Mouse (Mus musculus) urinary bladder, postnatal 4 days (tissue): ENCODE results near the gene Duoxa1.
"Not testable (repeated sequence)": the region's sequence is repeated elsewhere in the genome, so short reads cannot be mapped to it uniquely, and the experiment has no call there.

Experiments used
- DNase-seq, 2 experiments: peaks; one replicate each; pipeline ENCODE4 v3.0.0; 2021 to 2022; ENCODE audit warnings: low spot score in 2 of 2

The Duoxa1 gene

GRCm38 (mm10) chr2:122332222-122332621, 18.7 kb upstream of the Duoxa1 start:
- DNase-seq = no peak

GRCm38 (mm10) chr2:122330317-122330716, 16.8 kb upstream of the Duoxa1 start:
- DNase-seq = not testable (repeated sequence)

DNA sequence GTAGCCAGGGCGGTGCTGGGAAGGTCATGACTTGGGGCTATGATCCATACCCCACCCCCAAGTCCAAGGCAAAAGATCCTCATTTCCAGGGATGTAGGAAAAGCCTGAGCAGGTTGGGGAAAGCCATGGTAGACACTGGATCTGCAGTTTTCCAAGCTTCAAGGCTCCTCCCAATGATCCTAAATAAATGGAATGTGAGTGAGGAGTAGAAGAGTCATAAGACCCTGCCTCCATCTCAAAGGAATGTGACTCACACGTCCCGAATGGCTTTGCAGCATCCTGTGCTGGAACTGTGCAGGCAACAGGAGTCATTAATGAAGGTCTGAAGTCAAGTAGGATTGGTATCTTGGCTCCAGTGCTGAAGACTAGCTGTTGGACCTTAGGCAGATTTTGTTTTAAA, 14.5 kb upstream of the Duoxa1 start:
- no peak for DNase-seq

- DNase-seq = no peak
Observed at GRCm38 (mm10) chr2:122325361-122325760, 11.8 kb upstream of the Duoxa1 start.

GRCm38 (mm10) chr2:122324586-122324985, 11.1 kb upstream of the Duoxa1 start:
- no peak for DNase-seq

DNA sequence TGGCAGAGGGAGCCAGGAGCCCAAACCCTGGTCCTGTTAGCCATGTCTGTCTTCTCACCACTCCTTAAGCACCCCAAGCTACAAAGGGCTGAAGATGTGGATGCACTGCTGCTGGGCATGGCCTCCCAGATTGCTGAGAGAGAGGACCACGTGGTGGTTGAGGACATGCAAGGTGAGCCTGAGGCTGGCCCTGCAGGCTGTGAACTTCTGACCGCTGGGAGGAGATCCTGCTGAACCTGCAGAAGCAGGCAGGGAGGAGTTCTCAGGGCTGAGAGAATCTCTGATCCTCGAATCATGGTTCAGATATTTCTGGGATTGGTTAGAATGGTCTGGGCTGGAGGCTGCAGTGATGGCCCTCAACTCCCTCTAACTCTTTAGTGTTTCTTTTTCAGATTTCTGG, 10.4 kb upstream of the Duoxa1 start:
- no peak for DNase-seq

DNA sequence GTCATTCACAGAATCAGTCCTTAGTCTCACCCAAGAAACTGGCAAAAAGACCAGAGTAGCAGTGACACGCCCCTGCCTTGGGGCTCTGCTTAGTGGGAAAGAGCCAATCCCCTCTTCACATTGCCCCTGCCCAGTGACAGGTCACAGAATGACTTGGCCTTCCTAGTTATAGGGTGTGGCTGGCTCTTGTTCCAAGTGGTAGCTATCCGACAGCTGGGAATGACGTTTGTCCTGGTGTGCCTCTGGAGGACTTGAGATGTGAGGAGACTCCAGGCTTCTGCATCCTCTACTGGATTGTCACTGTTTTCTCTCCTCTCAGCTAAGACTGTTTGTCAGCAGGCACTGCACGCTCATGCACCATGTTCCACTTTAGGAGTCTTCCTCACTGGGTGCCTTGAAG, 3.9 kb upstream of the Duoxa1 start:
- DNase-seq = no peak

- no peak for DNase-seq
Observed at GRCm38 (mm10) chr2:122315372-122315771, 1.8 kb upstream of the Duoxa1 start, which contains the start of gene Duox1. Gene Duox1, plus strand, starts transcription at chr2:122315672.

DNA sequence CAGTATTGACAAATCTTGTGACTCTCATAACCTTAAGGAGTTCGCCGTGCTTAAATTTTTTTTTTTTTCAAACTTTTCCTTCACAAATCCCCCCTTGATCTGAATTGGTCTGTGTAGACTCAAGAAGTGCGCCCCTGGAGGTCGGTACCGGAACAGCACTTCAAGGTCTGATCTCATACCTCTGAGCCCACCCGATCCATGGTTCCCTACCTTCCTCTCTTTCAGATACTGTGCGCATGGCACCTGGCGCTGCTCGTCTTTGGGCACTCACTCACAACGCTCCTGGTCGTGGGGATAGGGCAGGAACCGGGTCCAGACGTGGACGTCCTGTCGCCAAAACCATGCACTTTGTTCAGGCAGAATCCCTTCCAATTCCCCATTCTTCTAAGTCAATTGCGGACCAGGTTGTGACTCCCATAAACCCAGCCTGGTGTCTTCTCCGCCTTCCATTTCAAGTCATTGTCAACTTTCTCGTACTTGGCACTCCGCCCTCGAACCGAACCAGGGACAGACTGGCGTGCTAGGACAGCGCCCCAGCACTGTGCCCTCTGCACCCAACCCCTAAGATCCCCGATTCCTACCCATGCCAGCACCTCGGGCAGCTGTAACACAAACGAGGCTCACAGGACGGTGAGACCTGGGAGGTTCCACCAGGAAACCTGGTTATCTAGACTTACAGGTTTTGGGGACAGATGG, 660 bp downstream of the Duoxa1 start:
- DNase-seq = peak; percentile 43 to 80

- no peak for DNase-seq
Observed at GRCm38 (mm10) chr2:122311561-122311960, 2.0 kb downstream of the Duoxa1 start.

DNA sequence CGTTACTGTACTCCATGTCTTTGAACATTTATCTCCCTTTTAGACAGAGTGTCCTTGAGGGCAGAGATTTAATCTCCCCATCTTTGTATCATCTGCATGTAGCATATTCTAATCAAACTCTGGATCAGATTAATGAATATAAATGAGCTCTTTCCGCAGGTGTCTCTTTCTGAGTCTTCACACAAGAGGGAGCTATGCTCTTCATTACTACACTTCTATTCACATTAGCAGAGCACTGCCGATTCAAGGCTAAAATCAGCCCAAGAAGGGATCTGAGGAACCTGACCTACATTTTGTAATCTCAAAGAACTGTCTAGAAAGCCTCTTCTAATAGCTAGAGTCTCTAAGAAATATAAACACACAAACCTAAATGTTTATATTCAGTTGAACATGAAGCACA, 3.9 kb downstream of the Duoxa1 start:
- DNase-seq = no peak

GRCm38 (mm10) chr2:122306184-122306583, 7.3 kb downstream of the Duoxa1 start:
- DNase-seq = no peak

GRCm38 (mm10) chr2:122305097-122305892, 8.2 kb downstream of the Duoxa1 start:
- DNase-seq = no peak

GRCm38 (mm10) chr2:122304544-122304943, 9.0 kb downstream of the Duoxa1 start:
- no peak for DNase-seq

DNA sequence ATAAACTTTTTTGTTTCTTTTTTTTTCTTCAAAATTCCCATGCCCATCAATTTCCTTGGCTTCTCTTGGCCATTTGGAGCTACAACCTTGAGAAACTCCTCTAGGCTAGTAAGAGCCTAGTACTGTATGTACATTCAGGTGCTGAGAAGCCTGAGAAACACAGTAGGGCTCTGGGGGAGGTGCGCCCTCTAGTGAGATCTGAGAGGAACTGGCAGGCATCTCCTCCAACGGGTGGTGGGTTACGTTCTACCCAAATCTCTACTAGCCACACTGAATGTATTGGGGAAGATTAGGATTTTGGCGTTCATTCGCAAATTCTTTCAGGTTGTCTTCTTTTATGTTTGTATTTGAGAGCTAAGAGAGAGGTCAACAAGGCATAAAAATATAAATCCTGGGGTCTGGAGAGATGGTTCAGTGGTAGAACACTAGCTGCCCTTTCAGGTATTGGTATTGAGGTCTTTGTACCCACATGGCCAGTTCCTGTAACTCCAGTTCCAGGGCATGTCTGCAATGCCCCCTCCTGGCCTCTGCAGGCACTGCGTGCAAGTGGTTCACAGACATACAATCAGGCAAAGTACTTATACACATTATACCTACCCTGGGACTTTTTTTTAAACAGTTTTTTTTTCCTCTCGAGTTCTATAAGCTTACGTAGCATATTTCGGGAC, 10.8 kb downstream of the Duoxa1 start:
- no peak for DNase-seq

DNA sequence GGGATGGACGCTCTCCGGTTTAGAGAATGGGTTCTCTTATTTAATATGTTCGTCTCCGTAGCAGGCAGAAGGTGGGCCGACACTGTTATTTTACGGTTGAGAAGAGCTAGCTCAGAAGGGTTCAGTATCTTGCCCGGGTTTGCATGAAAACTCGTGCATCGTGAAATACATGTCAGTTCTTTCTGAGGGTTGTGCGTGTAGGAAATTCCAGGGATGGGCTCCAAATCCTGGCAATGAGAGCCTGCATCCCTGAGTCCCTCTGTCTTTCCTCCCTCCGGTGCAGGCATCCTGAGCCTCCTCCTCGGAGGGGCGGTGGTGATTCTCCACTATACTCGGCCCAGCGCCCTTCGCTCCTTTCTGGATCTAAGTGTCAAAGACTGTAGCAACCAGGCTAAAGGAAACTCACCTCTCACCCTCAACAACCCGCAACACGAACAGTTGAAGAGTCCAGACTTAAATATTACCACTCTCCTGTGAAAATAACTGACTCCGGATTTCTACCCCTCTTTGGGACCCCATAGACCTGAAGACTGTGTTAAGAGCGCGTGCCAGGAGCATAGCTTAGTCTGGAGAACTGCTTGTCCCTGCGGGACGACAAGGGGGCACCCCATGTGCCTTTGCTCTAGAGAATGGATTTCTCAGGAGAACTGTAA, 11.5 kb downstream of the Duoxa1 start:
- DNase-seq = no peak

DNA sequence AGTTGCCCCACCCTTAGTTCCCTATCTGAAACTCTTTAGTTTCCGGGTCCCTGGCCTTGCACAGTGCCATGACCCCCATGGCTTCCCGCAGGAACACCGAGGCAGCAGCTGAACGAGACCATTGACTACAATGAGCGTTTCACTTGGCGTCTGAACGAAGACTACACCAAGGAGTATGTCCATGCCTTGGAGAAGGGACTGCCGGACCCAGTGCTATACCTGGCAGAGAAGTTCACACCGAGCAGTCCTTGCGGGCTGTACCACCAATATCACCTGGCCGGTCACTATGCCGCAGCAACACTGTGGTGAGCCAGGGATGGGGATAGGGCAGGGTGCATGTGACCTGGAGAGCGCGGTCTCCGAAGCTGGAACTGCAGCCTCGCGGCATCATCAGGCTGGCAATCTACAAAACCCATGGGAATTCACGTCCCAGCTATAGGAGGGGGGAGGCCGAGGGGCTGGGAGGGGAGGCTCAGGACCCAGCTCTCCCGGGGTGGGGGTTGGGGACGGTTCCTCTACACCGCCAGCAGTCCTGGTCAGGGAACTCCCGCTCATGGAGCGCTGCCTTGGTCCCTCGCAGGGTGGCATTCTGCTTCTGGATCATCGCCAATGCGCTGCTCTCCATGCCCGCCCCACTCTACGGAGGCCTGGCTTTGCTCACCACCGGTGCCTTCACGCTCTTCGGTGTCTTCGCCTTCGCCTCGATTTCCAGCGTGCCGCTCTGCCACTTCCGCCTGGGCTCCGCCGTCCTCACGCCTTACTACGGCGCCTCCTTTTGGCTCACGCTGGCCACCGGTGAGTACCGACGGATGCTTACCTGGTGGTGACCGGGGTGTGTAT, 12.2 kb downstream of the Duoxa1 start:
- DNase-seq = no peak

- no peak for DNase-seq
Observed at GRCm38 (mm10) chr2:122300656-122301020, 12.9 kb downstream of the Duoxa1 start.

GRCm38 (mm10) chr2:122299911-122300655, 13.4 kb downstream of the Duoxa1 start:
- DNase-seq = no peak
